Mouse (Mus musculus): ENCODE results near the gene Arhgef7.

GRCm38 (mm10) chr8:11779844-11780634 lies 52.5 kb downstream of the Arhgef7 start:
- TF ChIP-seq POLR2A (IDR thresholded peaks at IDR 0.05; ENCODE audit: extremely low read depth, insufficient read depth, low read length) (no peak), CTCF (IDR thresholded peaks at IDR 0.05; ENCODE audit: low read depth, low read length) (no peak)

Measured in liver, adult 2 months (tissue).